ENCODE assay signal across 8 mouse cellular contexts in genomic region chr12:64968067-64968466, GRCm38 (mm10). TPM values are rescaled to one million over a fixed set of nuclear protein-coding genes. Genes with fewer than 3 reads are reported as not detected.
DNase-seq lines count a peak whose midpoint lies in the region; ATAC-seq and TF ChIP-seq lines count a peak whose summit lies in the region.

No protein-coding gene starts in this region.

- H3K36me3 ChIP-seq in forebrain, embryonic 11.5 days (ENCODE audit: control insufficient read depth, insufficient read depth, low read length): no peaks in the 10 kb centered on the region; the same call in 1 of the 2 replicates
- H3K36me3 ChIP-seq in liver, embryonic 12.5 days: peaks cover 10% of the 10 kb centered on the region; the same call in 1 of the 2 replicates

- H3K9ac ChIP-seq in forebrain, embryonic 11.5 days (ENCODE audit: low read length): peak overlapping the region; percentile 88
- peak overlapping the region; percentile 86 for H3K9ac ChIP-seq in liver, embryonic 12.5 days

- H3K27ac ChIP-seq in gastrocnemius, adult 2 months: peak overlapping the region; percentile 91
- H3K27ac ChIP-seq in forebrain, embryonic 11.5 days (ENCODE audit: low read depth, low read length): no peak overlapping the region
- peak overlapping the region; percentile 15; the same call in 1 of the 2 replicates for H3K27ac ChIP-seq in liver, embryonic 12.5 days

- WGBS in forebrain, embryonic 11.5 days: 7% methylated on average over 2 of the region's 2 CpGs
- 1% methylated on average over 2 of the region's 2 CpGs for WGBS in liver, embryonic 12.5 days (ENCODE audit: insufficient replicate concordance)

- intact Hi-C loops in gastrocnemius, adult 2 months (cut with DNase I): loop anchor here (5.0 to 10.0 kb wide), 3 partner anchors 69 to 207 kb away; partner anchors contain the start of genes Fkbp3, Mis18bp1 and Prpf39

- peak overlapping the region; percentile 86 for H3K4me2 ChIP-seq in forebrain, embryonic 11.5 days (ENCODE audit: low read depth, low read length, severe bottlenecking)
- H3K4me2 ChIP-seq in liver, embryonic 12.5 days: peak overlapping the region; percentile 90

- H3K27me3 ChIP-seq in forebrain, embryonic 11.5 days (ENCODE audit: control insufficient read depth, insufficient read depth, low read length): no peaks in the 10 kb centered on the region
- H3K27me3 ChIP-seq in liver, embryonic 12.5 days (replicated peaks): no peaks in the 10 kb centered on the region

- H3K9me3 ChIP-seq in forebrain, embryonic 11.5 days (ENCODE audit: control insufficient read depth, low read length): no peaks in the 10 kb centered on the region
- H3K9me3 ChIP-seq in liver, embryonic 12.5 days (replicated peaks): no peaks in the 10 kb centered on the region

- ATAC-seq in forebrain, embryonic 11.5 days (replicated peaks; ENCODE audit: low FRiP score): no peak
- no peak for ATAC-seq in liver, embryonic 12.5 days
- ATAC-seq in granulocyte monocyte progenitor cell, adult 5-6 weeks (replicated peaks; ENCODE audit: poor library complexity, severe bottlenecking): no peak

- H3K4me1 ChIP-seq in forebrain, embryonic 11.5 days (replicated peaks; ENCODE audit: control insufficient read depth, insufficient read depth, low read length): 0 out of 2 replicates have a peak, but pooled peaks cover 2% of the 10 kb centered on the region
- peaks cover 64% of the 10 kb centered on the region for H3K4me1 ChIP-seq in liver, embryonic 12.5 days

- TF ChIP-seq CTCF in gastrocnemius, adult 2 months (IDR thresholded peaks at IDR 0.05): no peak

- peak overlapping the region; percentile 80 for H3K4me3 ChIP-seq in gastrocnemius, adult 2 months
- H3K4me3 ChIP-seq in forebrain, embryonic 11.5 days (ENCODE audit: low read depth, low read length): peak overlapping the region; percentile 81
- peak overlapping the region; percentile 84 for H3K4me3 ChIP-seq in liver, embryonic 12.5 days

- DNase-seq in gastrocnemius, adult 2 months: no peak
- DNase-seq in gastrocnemius, postnatal 4 days (ENCODE audit: low spot score in 2 of 2): no peak
- DNase-seq in A20 (ENCODE audit: low read depth, low spot score): peak; percentile 41
- DNase-seq in forebrain, embryonic 11.5 days (ENCODE audit: low spot score): no peak
- DNase-seq in adrenal gland, postnatal 4 days (ENCODE audit: low spot score in 2 of 2): no peak
- DNase-seq in thymus, postnatal 25 days: no peak

RNA-seq across cellular contexts. Expression of gene Togaram1, which starts 2.5 kb away (rescaled TPM):
- 1 to 10 TPM; 9.2 to 9.7 TPM for total RNA-seq in gastrocnemius, adult 2 months (2021)
- total RNA-seq in gastrocnemius, postnatal 4 days (2021): 10 to 100 TPM; 19.1 to 21.3 TPM
- 26.5 and 27.2 TPM in 2 replicates for polyA plus RNA-seq in forebrain, embryonic 11.5 days (2014; fragmentation: Nextera tagmentation; extraction: Ambion mirVana)
- 13.3 and 15.4 TPM in 2 replicates for polyA plus RNA-seq in liver, embryonic 12.5 days (2016; fragmentation: Nextera tagmentation; extraction: Ambion mirVana)
- 10 to 100 TPM; 33.2 to 34.1 TPM for total RNA-seq in adrenal gland, postnatal 4 days (2021)
- total RNA-seq in granulocyte monocyte progenitor cell, adult 5-6 weeks (2014; fragmentation: Nextera tagmentation): 24.3 and 29.4 TPM in 2 replicates
- total RNA-seq in granulocyte monocyte progenitor cell, adult 5-6 weeks (2017): 29.2 and 64.3 TPM in 2 replicates

RNA-seq across cellular contexts. Expression of gene Klhl28, which starts 2.7 kb away (rescaled TPM):
- total RNA-seq in gastrocnemius, adult 2 months (2021): 1 to 10 TPM; 9.6 to 10.0 TPM
- total RNA-seq in gastrocnemius, postnatal 4 days (2021): 10 to 100 TPM; 14.1 to 15.1 TPM
- polyA plus RNA-seq in forebrain, embryonic 11.5 days (2014; fragmentation: Nextera tagmentation; extraction: Ambion mirVana): 13.7 and 14.2 TPM in 2 replicates
- 3.3 and 4.0 TPM in 2 replicates for polyA plus RNA-seq in liver, embryonic 12.5 days (2016; fragmentation: Nextera tagmentation; extraction: Ambion mirVana)
- total RNA-seq in adrenal gland, postnatal 4 days (2021): 10 to 100 TPM; 12.2 to 16.3 TPM
- total RNA-seq in granulocyte monocyte progenitor cell, adult 5-6 weeks (2014; fragmentation: Nextera tagmentation): 7.1 and 9.4 TPM in 2 replicates
- total RNA-seq in granulocyte monocyte progenitor cell, adult 5-6 weeks (2017): 9.0 and 10.0 TPM in 2 replicates

RNA-seq across cellular contexts. Expression of gene Gm527, which starts 50.4 kb away (rescaled TPM):
- 1 to 10 TPM; 5.0 to 5.2 TPM for total RNA-seq in gastrocnemius, adult 2 months (2021)
- 1 to 10 TPM; 9.8 to 9.9 TPM for total RNA-seq in gastrocnemius, postnatal 4 days (2021)
- polyA plus RNA-seq in forebrain, embryonic 11.5 days (2014; fragmentation: Nextera tagmentation; extraction: Ambion mirVana): 2.3 TPM in 2 replicates
- polyA plus RNA-seq in liver, embryonic 12.5 days (2016; fragmentation: Nextera tagmentation; extraction: Ambion mirVana): 0.77 and 1.0 TPM in 2 replicates
- 10 to 100 TPM in 1 of 2 experiments, 1 to 10 TPM in 1; 8.7 to 10.3 TPM for total RNA-seq in adrenal gland, postnatal 4 days (2021)
- not detected in 2 replicates for total RNA-seq in granulocyte monocyte progenitor cell, adult 5-6 weeks (2014; fragmentation: Nextera tagmentation)
- 0.73 and 3.9 TPM in 2 replicates for total RNA-seq in granulocyte monocyte progenitor cell, adult 5-6 weeks (2017)
